ENCODE assay signal across 18 mouse cellular contexts in genomic region chr14:55905518-55905917, GRCm38 (mm10). TPM values are rescaled to one million over a fixed set of nuclear protein-coding genes. Genes with fewer than 3 reads are reported as not detected.
DNase-seq lines count a peak whose midpoint lies in the region; ATAC-seq and TF ChIP-seq lines count a peak whose summit lies in the region.
"Had no signal": no experiment of that assay in that cellular context is flagged by ENCODE, and none has a peak within 500 bp of the region (broad histone marks: within the 10 kb centered on the region; RNA-seq: fewer than 3 reads in every experiment).

No protein-coding gene starts in this region.

- 26% methylated on average over 1 of the region's 1 CpGs for WGBS in midbrain, postnatal 0 days
- WGBS in midbrain, embryonic 16.5 days = 17% methylated on average over 1 of the region's 1 CpGs

- DNase-seq in gastrocnemius, adult 2 months = no peak
- DNase-seq in gastrocnemius, postnatal 4 days (ENCODE audit: low spot score in 2 of 2) = no peak
- DNase-seq in midbrain, postnatal 0 days (ENCODE audit: low spot score) = no peak
- peak; percentile 35 for DNase-seq in splenic B cell, adult 2 months (ENCODE audit: low read depth, low spot score)
- no peak for DNase-seq in urinary bladder, postnatal 36 days (ENCODE audit: low spot score in 2 of 2)
- no peak for DNase-seq in cerebellum, postnatal 4 days (ENCODE audit: low spot score in 2 of 2)
- DNase-seq: adrenal gland, adult 2 months; thymus, postnatal 4 days had no signal

- H3K4me2 ChIP-seq in midbrain, postnatal 0 days (ENCODE audit: low read depth, low read length, poor library complexity, severe bottlenecking) = no peak overlapping the region
- H3K4me2 ChIP-seq in midbrain, embryonic 16.5 days (ENCODE audit: low read length) = no peak overlapping the region
- H3K4me2 ChIP-seq: hindbrain, embryonic 15.5 days; lung, embryonic 15.5 days; midbrain, embryonic 15.5 days had no signal

- H3K27ac ChIP-seq in gastrocnemius, adult 2 months = no peak overlapping the region
- no peak overlapping the region for H3K27ac ChIP-seq in midbrain, postnatal 0 days (ENCODE audit: low read depth, low read length)
- H3K27ac ChIP-seq in midbrain, embryonic 16.5 days (ENCODE audit: low read length) = no peak overlapping the region
- H3K27ac ChIP-seq in cortical plate, adult 2 months (ENCODE audit: insufficient read depth, low read length) = no peak overlapping the region
- H3K27ac ChIP-seq: hindbrain, embryonic 15.5 days; limb, embryonic 10.5 days; lung, embryonic 15.5 days; midbrain, embryonic 15.5 days had no signal

- no peaks in the 10 kb centered on the region; the same call in 1 of the 2 replicates for H3K4me1 ChIP-seq in midbrain, postnatal 0 days (ENCODE audit: insufficient read depth, low read length)
- H3K4me1 ChIP-seq in midbrain, embryonic 16.5 days (ENCODE audit: control insufficient read depth, insufficient read depth, low read length) = peaks cover 7% of the 10 kb centered on the region
- no peaks in the 10 kb centered on the region for H3K4me1 ChIP-seq in cortical plate, adult 2 months (ENCODE audit: control insufficient read depth, insufficient read depth, low read length)

- intact Hi-C loops in gastrocnemius, adult 2 months (cut with DNase I) = no loop called here

- no peak for ATAC-seq in midbrain, postnatal 0 days (ENCODE audit: low FRiP score)
- ATAC-seq in midbrain, embryonic 16.5 days = no peak
- ATAC-seq: midbrain, embryonic 15.5 days had no signal

- H3K36me3 ChIP-seq in midbrain, postnatal 0 days (ENCODE audit: insufficient read depth, low read length) = no peaks in the 10 kb centered on the region
- no peaks in the 10 kb centered on the region for H3K36me3 ChIP-seq in midbrain, embryonic 16.5 days (ENCODE audit: control insufficient read depth, insufficient read depth, low read length)
- no peaks in the 10 kb centered on the region for H3K36me3 ChIP-seq in splenic B cell, adult 2 months (ENCODE audit: control insufficient read depth, insufficient read depth, low read length, poor library complexity, severe bottlenecking)
- H3K36me3 ChIP-seq: hindbrain, embryonic 15.5 days; limb, embryonic 10.5 days; lung, embryonic 15.5 days; midbrain, embryonic 15.5 days had no signal

- no peak for TF ChIP-seq POLR2A in cortical plate, adult 2 months (IDR thresholded peaks at IDR 0.05; ENCODE audit: extremely low read depth, insufficient read depth, low read length)

- no peak overlapping the region for H3K4me3 ChIP-seq in gastrocnemius, adult 2 months
- H3K4me3 ChIP-seq in midbrain, postnatal 0 days (ENCODE audit: low read depth, low read length) = no peak overlapping the region
- H3K4me3 ChIP-seq in midbrain, embryonic 16.5 days (ENCODE audit: low read depth, low read length) = no peak overlapping the region
- H3K4me3 ChIP-seq in cortical plate, adult 2 months (ENCODE audit: insufficient read depth, low read length) = no peak overlapping the region
- H3K4me3 ChIP-seq: hindbrain, embryonic 15.5 days; limb, embryonic 10.5 days; lung, embryonic 15.5 days; midbrain, embryonic 15.5 days had no signal

- no peaks in the 10 kb centered on the region for H3K27me3 ChIP-seq in midbrain, postnatal 0 days (ENCODE audit: insufficient read depth, low read length)
- H3K27me3 ChIP-seq in midbrain, embryonic 16.5 days (ENCODE audit: control insufficient read depth, insufficient read depth, low read depth, low read length) = no peaks in the 10 kb centered on the region
- H3K27me3 ChIP-seq in splenic B cell, adult 2 months (ENCODE audit: control insufficient read depth, insufficient read depth, low read length, poor library complexity, severe bottlenecking) = no peaks in the 10 kb centered on the region
- H3K27me3 ChIP-seq: hindbrain, embryonic 15.5 days; lung, embryonic 15.5 days; midbrain, embryonic 15.5 days had no signal

- H3K9me3 ChIP-seq in midbrain, postnatal 0 days (ENCODE audit: low read length) = no peaks in the 10 kb centered on the region
- H3K9me3 ChIP-seq in midbrain, embryonic 16.5 days (replicated peaks; ENCODE audit: control insufficient read depth, low read length, poor library complexity, severe bottlenecking) = no peaks in the 10 kb centered on the region
- H3K9me3 ChIP-seq: hindbrain, embryonic 15.5 days; limb, embryonic 10.5 days; lung, embryonic 15.5 days; midbrain, embryonic 15.5 days had no signal

- no peak overlapping the region for H3K9ac ChIP-seq in midbrain, postnatal 0 days (replicated peaks; ENCODE audit: low read length, poor library complexity, severe bottlenecking)
- no peak overlapping the region for H3K9ac ChIP-seq in midbrain, embryonic 16.5 days (ENCODE audit: low read depth, low read length)
- H3K9ac ChIP-seq: hindbrain, embryonic 15.5 days; lung, embryonic 15.5 days; midbrain, embryonic 15.5 days had no signal

- peak; percentile 27; the same call in 1 of the 2 replicates for TF ChIP-seq CTCF in gastrocnemius, adult 2 months (IDR thresholded peaks at IDR 0.05)
- peak; percentile 54 for TF ChIP-seq CTCF in midbrain, postnatal 0 days (IDR thresholded peaks at IDR 0.05)
- TF ChIP-seq CTCF in cortical plate, adult 2 months (IDR thresholded peaks at IDR 0.05; ENCODE audit: extremely low read depth, insufficient read depth, low read length) = peak; percentile 22; the same call in 1 of the 2 replicates

RNA-seq across cellular contexts. Expression of gene Sdr39u1, which starts 5.4 kb away (rescaled TPM):
- total RNA-seq in gastrocnemius, adult 2 months (2021) = 100 to 1,000 TPM; 113 to 127 TPM
- 10 to 100 TPM; 45.7 to 50.1 TPM for total RNA-seq in gastrocnemius, postnatal 4 days (2021)
- 143 and 146 TPM in 2 replicates for total RNA-seq in midbrain, postnatal 0 days (2014; rRNA removed)
- 131 and 162 TPM in 2 replicates for polyA plus RNA-seq in midbrain, postnatal 0 days (2015; fragmentation: Nextera tagmentation; extraction: Ambion mirVana)
- 160 and 180 TPM in 2 replicates for polyA plus RNA-seq in midbrain, embryonic 16.5 days (2015; fragmentation: Nextera tagmentation; extraction: Ambion mirVana)
- polyA plus RNA-seq in cortical plate, adult 2 months (2012; rRNA removed) = 147 and 150 TPM in 2 replicates

RNA-seq across cellular contexts. Expression of gene Khnyn, which starts 20.8 kb away (rescaled TPM):
- 1 to 10 TPM; 6.4 to 8.1 TPM for total RNA-seq in gastrocnemius, adult 2 months (2021)
- total RNA-seq in gastrocnemius, postnatal 4 days (2021) = 10 to 100 TPM; 15.7 to 16.9 TPM
- 14.2 and 19.9 TPM in 2 replicates for total RNA-seq in midbrain, postnatal 0 days (2014; rRNA removed)
- 6.3 and 6.5 TPM in 2 replicates for polyA plus RNA-seq in midbrain, postnatal 0 days (2015; fragmentation: Nextera tagmentation; extraction: Ambion mirVana)
- polyA plus RNA-seq in midbrain, embryonic 16.5 days (2015; fragmentation: Nextera tagmentation; extraction: Ambion mirVana) = 10.4 and 10.5 TPM in 2 replicates
- 11.4 TPM in 2 replicates for polyA plus RNA-seq in cortical plate, adult 2 months (2012; rRNA removed)

RNA-seq across cellular contexts. Expression of gene Cbln3, which starts 21.3 kb away (rescaled TPM):
- not detected for total RNA-seq in gastrocnemius, adult 2 months (2021)
- under 1 TPM; 0.47 to 0.52 TPM for total RNA-seq in gastrocnemius, postnatal 4 days (2021)
- total RNA-seq in midbrain, postnatal 0 days (2014; rRNA removed) = 0.66 and 1.8 TPM in 2 replicates
- 0.43 and 0.54 TPM in 2 replicates for polyA plus RNA-seq in midbrain, postnatal 0 days (2015; fragmentation: Nextera tagmentation; extraction: Ambion mirVana)
- 0.15 and 0.20 TPM in 2 replicates for polyA plus RNA-seq in midbrain, embryonic 16.5 days (2015; fragmentation: Nextera tagmentation; extraction: Ambion mirVana)
- 0.42 and 0.68 TPM in 2 replicates for polyA plus RNA-seq in cortical plate, adult 2 months (2012; rRNA removed)

RNA-seq across cellular contexts. Expression of gene Cma1, which starts 39.0 kb away (rescaled TPM):
- total RNA-seq in gastrocnemius, adult 2 months (2021) = 1 to 10 TPM in 1 of 2 experiments, under 1 TPM in 1; 0.99 to 3.2 TPM
- total RNA-seq in gastrocnemius, postnatal 4 days (2021) = 10 to 100 TPM; 70.9 to 91.6 TPM
- total RNA-seq in midbrain, postnatal 0 days (2014; rRNA removed) = 2.7 TPM in 1 of 2 replicates, not detected in the other
- 0.42 and 1.7 TPM in 2 replicates for polyA plus RNA-seq in midbrain, postnatal 0 days (2015; fragmentation: Nextera tagmentation; extraction: Ambion mirVana)
- 0.29 TPM in 1 of 2 replicates, not detected in the other for polyA plus RNA-seq in midbrain, embryonic 16.5 days (2015; fragmentation: Nextera tagmentation; extraction: Ambion mirVana)
- 0.13 and 0.25 TPM in 2 replicates for polyA plus RNA-seq in cortical plate, adult 2 months (2012; rRNA removed)
- total RNA-seq: ES-E14 had no signal
- polyA plus RNA-seq: limb, embryonic 10.5 days had no signal

RNA-seq across cellular contexts. Expression of gene Cma2, which starts 45.3 kb away (rescaled TPM):
- total RNA-seq in gastrocnemius, adult 2 months (2021) = under 1 TPM in 1 of 2 experiments, not detected in 1; 0.28 TPM
- 1 to 10 TPM; 3.7 to 4.2 TPM for total RNA-seq in gastrocnemius, postnatal 4 days (2021)
- not detected in 2 replicates for total RNA-seq in midbrain, postnatal 0 days (2014; rRNA removed)
- polyA plus RNA-seq in midbrain, postnatal 0 days (2015; fragmentation: Nextera tagmentation; extraction: Ambion mirVana) = not detected in 2 replicates
- not detected in 2 replicates for polyA plus RNA-seq in midbrain, embryonic 16.5 days (2015; fragmentation: Nextera tagmentation; extraction: Ambion mirVana)
- not detected in 2 replicates for polyA plus RNA-seq in cortical plate, adult 2 months (2012; rRNA removed)
- total RNA-seq: ES-E14; heart, adult 8-10 months had no signal
- polyA plus RNA-seq: adrenal gland, adult 2 months; frontal cortex, adult 2 months; hindbrain, embryonic 15.5 days; large intestine, adult 2 months; limb, embryonic 10.5 days; lung, embryonic 15.5 days; midbrain, embryonic 15.5 days had no signal
